Mouse (Mus musculus): ENCODE measurements around the gene Ssxb5.
"Not testable (repeated sequence)": the region's sequence is repeated elsewhere in the genome, so short reads cannot be mapped to it uniquely, and the experiment has no call there.

Ssxb5 gene

DNA sequence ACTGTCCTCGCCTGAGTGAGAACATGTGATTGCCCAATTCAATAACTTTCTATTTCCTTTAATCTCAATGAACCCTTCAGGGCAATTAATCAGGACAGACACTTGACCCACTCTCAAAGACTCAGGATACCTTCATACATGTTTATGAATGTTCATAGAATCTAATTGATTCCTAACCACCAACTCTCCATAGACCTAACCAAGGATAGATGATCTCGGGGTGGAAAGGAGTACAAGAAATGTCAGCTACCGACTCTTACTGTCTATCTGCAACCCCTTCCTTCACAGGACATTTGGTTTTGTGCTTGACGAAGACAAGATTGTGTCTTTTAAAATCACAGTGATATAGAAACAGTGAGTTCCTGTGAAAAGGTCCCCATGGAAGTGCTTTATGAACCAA is at the start of gene Ssxb5:
Ssxb5 (plus strand) TSS at position 301 of the 400 bp plus-strand sequence.
- not testable (repeated sequence) for DNase-seq (ENCODE audit: low spot score)

DNA sequence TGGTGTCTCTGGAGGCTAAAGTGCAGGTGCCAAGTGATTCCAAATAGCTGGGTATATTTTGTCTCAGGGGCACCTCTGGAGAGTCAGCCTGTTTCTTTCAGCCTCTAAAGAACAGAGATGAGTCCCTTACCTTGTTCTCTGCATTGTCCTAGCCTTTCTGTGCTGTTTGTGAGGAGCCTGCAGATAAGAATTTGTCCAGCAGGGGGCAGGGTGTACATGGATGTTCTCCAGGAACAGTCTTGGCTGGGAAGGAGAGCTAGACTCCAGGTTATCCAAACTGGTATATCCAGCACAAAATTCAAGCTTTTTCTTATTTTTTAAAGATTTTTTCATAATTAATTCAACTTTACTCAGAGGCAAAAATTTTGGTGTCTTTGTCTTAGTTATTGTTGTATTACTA is 28.6 kb downstream of the Ssxb5 start:
- peak; percentile 42 for DNase-seq (ENCODE audit: low spot score)

DNA sequence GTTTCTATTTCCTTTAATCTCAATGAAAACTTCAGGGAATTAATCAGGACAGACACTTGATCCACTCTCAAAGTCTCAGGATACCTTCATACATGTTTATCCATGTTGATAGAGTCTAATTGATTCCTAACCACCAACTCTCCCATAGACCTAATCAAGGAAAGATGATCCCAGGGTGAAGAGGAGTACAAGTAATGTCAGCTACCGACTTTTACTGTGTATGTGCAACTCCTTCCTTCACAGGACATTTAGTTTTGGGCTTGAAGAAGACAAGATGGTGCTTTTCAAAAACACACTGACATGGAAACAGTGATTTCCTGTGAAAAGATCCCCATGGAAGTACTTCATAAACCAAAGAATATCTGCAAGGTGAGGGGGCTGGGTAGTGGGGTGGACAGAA is 40.2 kb downstream of the Ssxb5 start, which contains the start of gene Gm6592:
Gm6592 (plus strand) TSS at position 301 of the 400 bp plus-strand sequence.
- no peak for DNase-seq (ENCODE audit: low spot score)

- no peak for DNase-seq (ENCODE audit: low spot score)
Observed at GRCm38 (mm10) chrX:8852486-8852885, 49.0 kb downstream of the Ssxb5 start.
